Mouse (Mus musculus) heart, embryonic 11.5 days (tissue): ENCODE results near the gene Bloc1s6. TPM values are rescaled to one million over a fixed set of nuclear protein-coding genes. Genes with fewer than 3 reads are reported as not detected.

Source experiments
- ATAC-seq: fragments of 200-750 bp; cut with Nextera tagmentation; replicated peaks from 2 replicates; pipeline ENCODE4 v1.8.0; 2017; ENCODE audit warnings: moderate library complexity; ENCODE audit not compliant: insufficient number of reproducible peaks, low FRiP score, low TSS enrichment
- H3K27ac ChIP-seq: fragments of 300-500 bp; sonication (generic); 2 replicates; pipeline ENCODE4 v1.5.1; 2014; ENCODE audit warnings: mild to moderate bottlenecking, low read depth, low read length
- H3K27me3 ChIP-seq: fragments of 300-500 bp; sonication (generic); 2 replicates; pipeline ENCODE4 v1.6.1; 2014; ENCODE audit warnings: mild to moderate bottlenecking, low read length, mixed read lengths; ENCODE audit not compliant: control insufficient read depth, insufficient read depth
- H3K36me3 ChIP-seq: fragments of 300-500 bp; sonication (generic); 2 replicates; pipeline ENCODE4 v1.6.1; 2014; ENCODE audit warnings: mild to moderate bottlenecking, low read length, moderate library complexity, mixed read lengths; ENCODE audit not compliant: control insufficient read depth, insufficient read depth
- H3K4me1 ChIP-seq: fragments of 300-500 bp; sonication (generic); 2 replicates; pipeline ENCODE4 v1.6.1; 2014; ENCODE audit warnings: low read length; ENCODE audit not compliant: control insufficient read depth, insufficient read depth
- H3K4me2 ChIP-seq: fragments of 300-500 bp; sonication (generic); 2 replicates; pipeline ENCODE4 v1.6.1; 2014; ENCODE audit warnings: mild to moderate bottlenecking, moderate library complexity
- H3K4me3 ChIP-seq: fragments of 300-500 bp; sonication (generic); 2 replicates; pipeline ENCODE4 v1.5.1; 2014; ENCODE audit warnings: low read depth, low read length
- H3K9ac ChIP-seq: fragments of 300-500 bp; sonication (generic); 2 replicates; pipeline ENCODE4 v1.6.1; 2014; ENCODE audit warnings: mild to moderate bottlenecking, low read depth, low read length, moderate library complexity
- H3K9me3 ChIP-seq: fragments of 300-500 bp; sonication (generic); replicated peaks from 2 replicates; pipeline ENCODE4 v1.6.1; 2016; ENCODE audit warnings: low read length; ENCODE audit not compliant: control insufficient read depth
- WGBS: fragments of 180-500 bp; shearing (Covaris S2); extraction: QIAGEN DNeasy Blood & Tissue Kit; methylation state at CpG from one replicate; pipeline ENCODE4 v1.1.7; 2014; ENCODE audit not compliant: insufficient replicate concordance; 5-methylcytosine and 5-hydroxymethylcytosine counted together
- polyA plus RNA-seq: library from polyadenylated mRNA; unstranded; fragments of >200 nt; fragmentation: Nextera tagmentation; extraction: Ambion mirVana; gene quantifications from 2 replicates; pipeline ENCODE4 v1.2.1, GENCODE M21; 2014

Gene Bloc1s6
- polyA plus RNA-seq, 1 experiment from 2014 or later, result 39.9 TPM

- no peak overlapping the region for H3K4me3 ChIP-seq
- H3K4me2 ChIP-seq, result no peak overlapping the region
- no peak for ATAC-seq
- WGBS, result 68% methylated on average over 1 of the region's 1 CpGs
- no peak overlapping the region for H3K9ac ChIP-seq
- no peaks in the 10 kb centered on the region for H3K36me3 ChIP-seq
- H3K27ac ChIP-seq, result no peak overlapping the region
- H3K9me3 ChIP-seq, result no peaks in the 10 kb centered on the region
- H3K27me3 ChIP-seq, result no peaks in the 10 kb centered on the region
- no peaks in the 10 kb centered on the region for H3K4me1 ChIP-seq
These were observed 37.2 kb downstream of the Bloc1s6 start for GRCm38 (mm10) chr2:122775491-122775890.

GRCm38 (mm10) chr2:122776823-122777222, 38.5 kb downstream of the Bloc1s6 start:
- H3K9me3 ChIP-seq, result no peaks in the 10 kb centered on the region
- 54% methylated on average over 2 of the region's 2 CpGs for WGBS
- H3K9ac ChIP-seq, result no peak overlapping the region
- no peak overlapping the region for H3K4me3 ChIP-seq
- H3K4me2 ChIP-seq, result no peak overlapping the region
- H3K36me3 ChIP-seq, result no peaks in the 10 kb centered on the region
- ATAC-seq, result no peak
- H3K4me1 ChIP-seq, result no peaks in the 10 kb centered on the region
- H3K27ac ChIP-seq, result no peak overlapping the region
- no peaks in the 10 kb centered on the region for H3K27me3 ChIP-seq

GRCm38 (mm10) chr2:122779967-122780366, 41.7 kb downstream of the Bloc1s6 start:
- no peak overlapping the region for H3K4me3 ChIP-seq
- no peaks in the 10 kb centered on the region for H3K27me3 ChIP-seq
- WGBS, result 54% methylated on average over 5 of the region's 5 CpGs
- H3K4me1 ChIP-seq, result no peaks in the 10 kb centered on the region
- no peak for ATAC-seq
- H3K36me3 ChIP-seq, result no peaks in the 10 kb centered on the region
- no peak overlapping the region for H3K4me2 ChIP-seq
- no peak overlapping the region for H3K9ac ChIP-seq
- H3K27ac ChIP-seq, result no peak overlapping the region
- no peaks in the 10 kb centered on the region for H3K9me3 ChIP-seq

- Histone ChIP-seq H3K27me3 (no peaks in the 10 kb centered on the region), H3K4me1 (no peaks in the 10 kb centered on the region), H3K9me3 (no peaks in the 10 kb centered on the region), H3K4me2 (no peak overlapping the region), H3K27ac (no peak overlapping the region), H3K4me3 (no peak overlapping the region), H3K9ac (no peak overlapping the region), H3K36me3 (no peaks in the 10 kb centered on the region)
- 40% methylated on average over 3 of the region's 3 CpGs for WGBS
- ATAC-seq, result no peak
These were observed 42.1 kb downstream of the Bloc1s6 start for GRCm38 (mm10) chr2:122780447-122780846.

GRCm38 (mm10) chr2:122781590-122782356, 43.5 kb downstream of the Bloc1s6 start:
- H3K9ac ChIP-seq, result no peak overlapping the region
- H3K4me2 ChIP-seq, result no peak overlapping the region
- no peak overlapping the region for H3K4me3 ChIP-seq
- H3K27ac ChIP-seq, result no peak overlapping the region
- WGBS, result 74% methylated on average over 8 of the region's 8 CpGs
- H3K4me1 ChIP-seq, result no peaks in the 10 kb centered on the region
- H3K9me3 ChIP-seq, result no peaks in the 10 kb centered on the region
- H3K27me3 ChIP-seq, result no peaks in the 10 kb centered on the region
- no peak for ATAC-seq
- no peaks in the 10 kb centered on the region for H3K36me3 ChIP-seq

GRCm38 (mm10) chr2:122783730-122784129, 45.4 kb downstream of the Bloc1s6 start:
- no peak for ATAC-seq
- H3K4me1 ChIP-seq, result no peaks in the 10 kb centered on the region
- H3K27ac ChIP-seq, result no peak overlapping the region
- H3K27me3 ChIP-seq, result no peaks in the 10 kb centered on the region
- H3K36me3 ChIP-seq, result no peaks in the 10 kb centered on the region
- no peak overlapping the region for H3K4me2 ChIP-seq
- WGBS, result 87% methylated on average over 2 of the region's 2 CpGs
- H3K9me3 ChIP-seq, result no peaks in the 10 kb centered on the region
- no peak overlapping the region for H3K9ac ChIP-seq
- H3K4me3 ChIP-seq, result no peak overlapping the region

GRCm38 (mm10) chr2:122784701-122785100, 46.4 kb downstream of the Bloc1s6 start:
- no peaks in the 10 kb centered on the region for H3K9me3 ChIP-seq
- no peak overlapping the region for H3K4me3 ChIP-seq
- no peak overlapping the region for H3K9ac ChIP-seq
- H3K36me3 ChIP-seq, result no peaks in the 10 kb centered on the region
- 87% methylated on average over 3 of the region's 3 CpGs for WGBS
- H3K4me2 ChIP-seq, result no peak overlapping the region
- H3K4me1 ChIP-seq, result no peaks in the 10 kb centered on the region
- H3K27me3 ChIP-seq, result no peaks in the 10 kb centered on the region
- no peak for ATAC-seq
- no peak overlapping the region for H3K27ac ChIP-seq

GRCm38 (mm10) chr2:122786167-122786566, 47.9 kb downstream of the Bloc1s6 start:
- Histone ChIP-seq H3K36me3 (no peaks in the 10 kb centered on the region), H3K9me3 (no peaks in the 10 kb centered on the region), H3K4me1 (no peaks in the 10 kb centered on the region), H3K4me2 (no peak overlapping the region), H3K27ac (no peak overlapping the region), H3K27me3 (no peaks in the 10 kb centered on the region), H3K9ac (no peak overlapping the region), H3K4me3 (no peak overlapping the region)
- no peak for ATAC-seq
- WGBS, result 82% methylated on average over 2 of the region's 2 CpGs

GRCm38 (mm10) chr2:122789311-122789710, 51.0 kb downstream of the Bloc1s6 start:
- no peak for ATAC-seq

More at GRCm38 (mm10) chr2:122789311-122789710, 51.0 kb downstream of the Bloc1s6 start:
- H3K27me3 ChIP-seq, result no peaks in the 10 kb centered on the region
- H3K9ac ChIP-seq, result no peak overlapping the region
- no peak overlapping the region for H3K27ac ChIP-seq
- H3K4me3 ChIP-seq, result no peak overlapping the region
- 82% methylated on average over 7 of the region's 7 CpGs for WGBS
- H3K4me1 ChIP-seq, result no peaks in the 10 kb centered on the region
- H3K36me3 ChIP-seq, result no peaks in the 10 kb centered on the region
- no peaks in the 10 kb centered on the region for H3K9me3 ChIP-seq
- no peak overlapping the region for H3K4me2 ChIP-seq
